Mouse (Mus musculus): ENCODE results near the gene 2200002D01Rik. TPM values are rescaled to one million over a fixed set of nuclear protein-coding genes. Genes with fewer than 3 reads are reported as not detected.
"Not testable (repeated sequence)": the region's sequence is repeated elsewhere in the genome, so short reads cannot be mapped to it uniquely, and the experiment has no call there.

2200002D01Rik gene
- total and polyA plus RNA-seq, 2 experiments: 6.9 to 7.4 TPM

GRCm38 (mm10) chr7:29225520-29225919 is 22.7 kb downstream of the 2200002D01Rik start:
- 80% methylated on average over 13 of the region's 13 CpGs for WGBS
- Histone ChIP-seq H3K27me3 (ENCODE audit: control insufficient read depth, insufficient read depth, low read length) (no peaks in the 10 kb centered on the region), H3K4me1 (ENCODE audit: control insufficient read depth, insufficient read depth, low read length) (no peaks in the 10 kb centered on the region), H3K36me3 (ENCODE audit: control insufficient read depth, insufficient read depth, low read length) (no peaks in the 10 kb centered on the region; the same call in 1 of the 2 replicates), H3K27ac (replicated peaks; ENCODE audit: insufficient read depth, low read depth, low read length) (no peak overlapping the region), H3K79me2 (ENCODE audit: control insufficient read depth, insufficient read depth, low read length) (no peaks in the 10 kb centered on the region; the same call in 1 of the 2 replicates), H3K9ac (ENCODE audit: low read depth, low read length) (no peak overlapping the region), H3K4me3 (ENCODE audit: insufficient read depth, low read depth, low read length) (no peak overlapping the region)
- TF ChIP-seq CTCF (IDR thresholded peaks at IDR 0.05; ENCODE audit: low read depth, low read length) (no peak), POLR2A (IDR thresholded peaks at IDR 0.05; ENCODE audit: extremely low read depth, insufficient read depth, low read length) (no peak)
- no peak for DNase-seq (ENCODE audit: extremely low read depth, low read depth, low spot score)

- no peak for TF ChIP-seq POLR2A (IDR thresholded peaks at IDR 0.05; ENCODE audit: extremely low read depth, insufficient read depth, low read length)
- no peak for TF ChIP-seq CTCF (IDR thresholded peaks at IDR 0.05; ENCODE audit: low read depth, low read length)
- 27% methylated on average over 16 of the region's 16 CpGs for WGBS
- Histone ChIP-seq H3K4me1 (ENCODE audit: control insufficient read depth, insufficient read depth, low read length) (no peaks in the 10 kb centered on the region), H3K36me3 (ENCODE audit: control insufficient read depth, insufficient read depth, low read length) (no peaks in the 10 kb centered on the region; the same call in 1 of the 2 replicates), H3K9ac (ENCODE audit: low read depth, low read length) (no peak overlapping the region), H3K79me2 (ENCODE audit: control insufficient read depth, insufficient read depth, low read length) (no peaks in the 10 kb centered on the region; the same call in 1 of the 2 replicates), H3K4me3 (ENCODE audit: insufficient read depth, low read depth, low read length) (no peak overlapping the region), H3K27me3 (ENCODE audit: control insufficient read depth, insufficient read depth, low read length) (no peaks in the 10 kb centered on the region), H3K27ac (replicated peaks; ENCODE audit: insufficient read depth, low read depth, low read length) (no peak overlapping the region)
- DNase-seq (ENCODE audit: extremely low read depth, low read depth, low spot score): no peak
Observed at GRCm38 (mm10) chr7:29224756-29225394, 23.4 kb downstream of the 2200002D01Rik start.

GRCm38 (mm10) chr7:29214846-29215245 is 33.4 kb downstream of the 2200002D01Rik start:
- H3K36me3 ChIP-seq (ENCODE audit: control insufficient read depth, insufficient read depth, low read length): no peaks in the 10 kb centered on the region; the same call in 1 of the 2 replicates
- no peak for DNase-seq (ENCODE audit: extremely low read depth, low read depth, low spot score)
- H3K27ac ChIP-seq (replicated peaks; ENCODE audit: insufficient read depth, low read depth, low read length): no peak overlapping the region
- TF ChIP-seq CTCF (IDR thresholded peaks at IDR 0.05; ENCODE audit: low read depth, low read length): no peak
- no peak for TF ChIP-seq POLR2A (IDR thresholded peaks at IDR 0.05; ENCODE audit: extremely low read depth, insufficient read depth, low read length)
- no peaks in the 10 kb centered on the region for H3K79me2 ChIP-seq (ENCODE audit: control insufficient read depth, insufficient read depth, low read length)
- H3K9ac ChIP-seq (ENCODE audit: low read depth, low read length): no peak overlapping the region
- WGBS: 64% methylated on average over 15 of the region's 15 CpGs
- no peak overlapping the region for H3K4me3 ChIP-seq (ENCODE audit: insufficient read depth, low read depth, low read length)
- H3K27me3 ChIP-seq (ENCODE audit: control insufficient read depth, insufficient read depth, low read length): peaks cover 10% of the 10 kb centered on the region; the same call in 1 of the 2 replicates
- H3K4me1 ChIP-seq (ENCODE audit: control insufficient read depth, insufficient read depth, low read length): no peaks in the 10 kb centered on the region

GRCm38 (mm10) chr7:29214236-29214635 is 34.0 kb downstream of the 2200002D01Rik start:
- 52% methylated on average over 2 of the region's 2 CpGs for WGBS
- no peaks in the 10 kb centered on the region for H3K79me2 ChIP-seq (ENCODE audit: control insufficient read depth, insufficient read depth, low read length)
- H3K4me1 ChIP-seq (ENCODE audit: control insufficient read depth, insufficient read depth, low read length): no peaks in the 10 kb centered on the region
- H3K9ac ChIP-seq (ENCODE audit: low read depth, low read length): no peak overlapping the region
- H3K27me3 ChIP-seq (ENCODE audit: control insufficient read depth, insufficient read depth, low read length): peaks cover 10% of the 10 kb centered on the region; the same call in 1 of the 2 replicates
- DNase-seq (ENCODE audit: extremely low read depth, low read depth, low spot score): no peak
- TF ChIP-seq POLR2A (IDR thresholded peaks at IDR 0.05; ENCODE audit: extremely low read depth, insufficient read depth, low read length) (no peak), CTCF (IDR thresholded peaks at IDR 0.05; ENCODE audit: low read depth, low read length) (no peak)
- H3K27ac ChIP-seq (replicated peaks; ENCODE audit: insufficient read depth, low read depth, low read length): no peak overlapping the region
- no peak overlapping the region for H3K4me3 ChIP-seq (ENCODE audit: insufficient read depth, low read depth, low read length)
- no peaks in the 10 kb centered on the region; the same call in 1 of the 2 replicates for H3K36me3 ChIP-seq (ENCODE audit: control insufficient read depth, insufficient read depth, low read length)

- 17% methylated on average over 20 of the region's 20 CpGs for WGBS
- no peaks in the 10 kb centered on the region for H3K79me2 ChIP-seq (ENCODE audit: control insufficient read depth, insufficient read depth, low read length)
- no peak within 1 kb of the TSS for H3K4me3 ChIP-seq (ENCODE audit: insufficient read depth, low read depth, low read length)
- H3K27ac ChIP-seq (replicated peaks; ENCODE audit: insufficient read depth, low read depth, low read length): no peak within 1 kb of the TSS
- no peaks in the 10 kb centered on the region for H3K4me1 ChIP-seq (ENCODE audit: control insufficient read depth, insufficient read depth, low read length)
- no peaks in the 10 kb centered on the region for H3K36me3 ChIP-seq (ENCODE audit: control insufficient read depth, insufficient read depth, low read length)
- H3K27me3 ChIP-seq (ENCODE audit: control insufficient read depth, insufficient read depth, low read length): peaks cover 10% of the 10 kb centered on the region; the same call in 1 of the 2 replicates
- H3K9ac ChIP-seq (ENCODE audit: low read depth, low read length): no peak within 1 kb of the TSS
- TF ChIP-seq CTCF (IDR thresholded peaks at IDR 0.05; ENCODE audit: low read depth, low read length) (no peak), POLR2A (IDR thresholded peaks at IDR 0.05; ENCODE audit: extremely low read depth, insufficient read depth, low read length) (no peak)
- DNase-seq (ENCODE audit: extremely low read depth, low read depth, low spot score): no peak
Observed at GRCm38 (mm10) chr7:29213675-29214082, 34.6 kb downstream of the 2200002D01Rik start, which contains the start of gene Catsperg1. Gene Catsperg1 (minus strand): TSS chr7:29214035.

- not testable (repeated sequence) for H3K4me3 ChIP-seq (ENCODE audit: insufficient read depth, low read depth, low read length); H3K36me3 ChIP-seq (ENCODE audit: control insufficient read depth, insufficient read depth, low read length); H3K4me1 ChIP-seq (ENCODE audit: control insufficient read depth, insufficient read depth, low read length); H3K27ac ChIP-seq (replicated peaks; ENCODE audit: insufficient read depth, low read depth, low read length); H3K79me2 ChIP-seq (ENCODE audit: control insufficient read depth, insufficient read depth, low read length); H3K9ac ChIP-seq (ENCODE audit: low read depth, low read length); DNase-seq (ENCODE audit: extremely low read depth, low read depth, low spot score)
- WGBS: 36% methylated on average over 40 of the region's 40 CpGs
- peaks cover 10% of the 10 kb centered on the region; the same call in 1 of the 2 replicates for H3K27me3 ChIP-seq (ENCODE audit: control insufficient read depth, insufficient read depth, low read length)
Observed at GRCm38 (mm10) chr7:29212775-29213560, 35.3 kb downstream of the 2200002D01Rik start.
